Mouse (Mus musculus) 3134 (cell line): ENCODE results near the gene Exoc4.

ENCODE experiments used
- DNase-seq: peaks from one replicate; pipeline ENCODE4 v3.0.0-alpha.2; 2011; ENCODE audit warnings: low spot score; ENCODE audit not compliant: insufficient read length; ENCODE audit errors: extremely low read depth

The Exoc4 gene

GRCm38 (mm10) chr6:33831276-33831675 is 582.4 kb downstream of the Exoc4 start:
- no peak for DNase-seq

GRCm38 (mm10) chr6:33832978-33833377 is 584.1 kb downstream of the Exoc4 start:
- DNase-seq: no peak

GRCm38 (mm10) chr6:33836048-33836780 is 587.3 kb downstream of the Exoc4 start:
- DNase-seq: no peak

GRCm38 (mm10) chr6:33842901-33843300 is 594.0 kb downstream of the Exoc4 start:
- no peak for DNase-seq

GRCm38 (mm10) chr6:33859049-33859448 is 610.2 kb downstream of the Exoc4 start:
- DNase-seq: no peak

GRCm38 (mm10) chr6:33865752-33866151 is 616.9 kb downstream of the Exoc4 start:
- DNase-seq: no peak

- no peak for DNase-seq
Observed at GRCm38 (mm10) chr6:33866901-33867580, 618.2 kb downstream of the Exoc4 start.

- DNase-seq: no peak
Observed at GRCm38 (mm10) chr6:33869251-33869650, 620.4 kb downstream of the Exoc4 start.

GRCm38 (mm10) chr6:33870468-33871142 is 621.7 kb downstream of the Exoc4 start:
- DNase-seq: no peak

GRCm38 (mm10) chr6:33871286-33871685 is 622.4 kb downstream of the Exoc4 start:
- DNase-seq: no peak

GRCm38 (mm10) chr6:33872192-33872591 is 623.3 kb downstream of the Exoc4 start:
- no peak for DNase-seq

GRCm38 (mm10) chr6:33873000-33873399 is 624.1 kb downstream of the Exoc4 start:
- DNase-seq: no peak

- DNase-seq: no peak
Observed at GRCm38 (mm10) chr6:33874291-33875014, 625.6 kb downstream of the Exoc4 start.

GRCm38 (mm10) chr6:33884141-33884683 is 635.3 kb downstream of the Exoc4 start:
- no peak for DNase-seq

GRCm38 (mm10) chr6:33886941-33887340 is 638.1 kb downstream of the Exoc4 start:
- DNase-seq: no peak

- DNase-seq: no peak
Observed at GRCm38 (mm10) chr6:33890926-33891325, 642.0 kb downstream of the Exoc4 start.

GRCm38 (mm10) chr6:33892142-33892541 is 643.3 kb downstream of the Exoc4 start:
- DNase-seq: peak; percentile 6

GRCm38 (mm10) chr6:33899973-33900372 is 651.1 kb downstream of the Exoc4 start:
- DNase-seq: no peak

- no peak for DNase-seq
Observed at GRCm38 (mm10) chr6:33900615-33901014, 651.7 kb downstream of the Exoc4 start.

- DNase-seq: no peak
Observed at GRCm38 (mm10) chr6:33905099-33905498, 656.2 kb downstream of the Exoc4 start.

- DNase-seq: no peak
Observed at GRCm38 (mm10) chr6:33910671-33911070, 661.8 kb downstream of the Exoc4 start.
